Mouse (Mus musculus) erythroblast, embryonic 14.5 days (primary cell): Measurements from ENCODE around the gene Gdpd5. TPM values are rescaled to one million over a fixed set of nuclear protein-coding genes. Genes with fewer than 3 reads are reported as not detected.

Experiments used
- H3K27me3 ChIP-seq: 2 replicates; pipeline ENCODE4 v1.6.1; 2012; ENCODE audit warnings: inconsistent platforms; ENCODE audit not compliant: control insufficient read depth
- H3K36me3 ChIP-seq: 2 replicates; pipeline ENCODE4 v1.6.1; 2012; ENCODE audit warnings: mild to moderate bottlenecking, inconsistent platforms; ENCODE audit not compliant: control insufficient read depth
- H3K4me1 ChIP-seq: 2 replicates; pipeline ENCODE4 v1.6.1; 2012; ENCODE audit warnings: inconsistent platforms; ENCODE audit not compliant: control insufficient read depth
- H3K4me3 ChIP-seq: replicated peaks from 2 replicates; pipeline ENCODE3; 2012; ENCODE audit warnings: moderate library complexity, mild to moderate bottlenecking, inconsistent platforms
- H3K9me3 ChIP-seq: 2 replicates; pipeline ENCODE4 v1.6.1; 2012; ENCODE audit warnings: low read length, inconsistent platforms, mixed read lengths; ENCODE audit not compliant: control insufficient read depth
- GATA1 ChIP-seq: IDR thresholded peaks from 2 replicates; pipeline ENCODE4 v1.6.1; 2012; ENCODE audit warnings: low read length, inconsistent platforms, mixed read lengths
- TAL1 ChIP-seq: IDR thresholded peaks from 3 replicates; pipeline ENCODE4 v1.6.1; 2012; ENCODE audit warnings: low read length, inconsistent platforms, mixed read lengths
- polyA plus RNA-seq: library from polyadenylated mRNA; stranded (reverse); fragments of >175 nt; gene quantifications from 2 replicates; pipeline ENCODE4 v1.2.3, GENCODE M21; 2012

Gene Gdpd5
- polyA plus RNA-seq, 1 experiment, result 0.03 TPM

DNA sequence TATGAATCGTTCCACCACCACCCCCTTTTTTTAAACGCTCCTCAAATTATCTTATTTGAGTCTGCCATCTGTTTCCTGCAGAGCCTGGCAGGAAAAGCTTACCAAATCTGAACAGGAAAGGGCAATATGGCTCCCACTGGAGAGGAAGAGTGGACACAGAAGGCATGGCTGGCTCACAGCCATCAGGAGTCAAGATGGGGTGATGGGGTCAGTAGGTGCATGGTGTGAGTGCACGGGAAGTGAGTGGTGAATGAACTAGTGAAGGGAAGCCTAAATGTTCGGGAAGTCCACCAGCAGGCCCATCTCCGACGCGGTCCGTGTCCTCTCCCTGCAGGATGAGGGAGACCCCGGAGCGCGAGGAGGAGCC lies 86.7 kb downstream of the Gdpd5 start:
- Histone ChIP-seq H3K4me3 (peak overlapping the region; percentile 55), H3K4me1 (peaks cover 14% of the 10 kb centered on the region), H3K36me3 (peaks cover 11% of the 10 kb centered on the region), H3K27me3 (peaks cover 66% of the 10 kb centered on the region), H3K9me3 (peaks cover 10% of the 10 kb centered on the region; the same call in 1 of the 2 replicates)
- TF ChIP-seq TAL1 (no peak), GATA1 (no peak)

DNA sequence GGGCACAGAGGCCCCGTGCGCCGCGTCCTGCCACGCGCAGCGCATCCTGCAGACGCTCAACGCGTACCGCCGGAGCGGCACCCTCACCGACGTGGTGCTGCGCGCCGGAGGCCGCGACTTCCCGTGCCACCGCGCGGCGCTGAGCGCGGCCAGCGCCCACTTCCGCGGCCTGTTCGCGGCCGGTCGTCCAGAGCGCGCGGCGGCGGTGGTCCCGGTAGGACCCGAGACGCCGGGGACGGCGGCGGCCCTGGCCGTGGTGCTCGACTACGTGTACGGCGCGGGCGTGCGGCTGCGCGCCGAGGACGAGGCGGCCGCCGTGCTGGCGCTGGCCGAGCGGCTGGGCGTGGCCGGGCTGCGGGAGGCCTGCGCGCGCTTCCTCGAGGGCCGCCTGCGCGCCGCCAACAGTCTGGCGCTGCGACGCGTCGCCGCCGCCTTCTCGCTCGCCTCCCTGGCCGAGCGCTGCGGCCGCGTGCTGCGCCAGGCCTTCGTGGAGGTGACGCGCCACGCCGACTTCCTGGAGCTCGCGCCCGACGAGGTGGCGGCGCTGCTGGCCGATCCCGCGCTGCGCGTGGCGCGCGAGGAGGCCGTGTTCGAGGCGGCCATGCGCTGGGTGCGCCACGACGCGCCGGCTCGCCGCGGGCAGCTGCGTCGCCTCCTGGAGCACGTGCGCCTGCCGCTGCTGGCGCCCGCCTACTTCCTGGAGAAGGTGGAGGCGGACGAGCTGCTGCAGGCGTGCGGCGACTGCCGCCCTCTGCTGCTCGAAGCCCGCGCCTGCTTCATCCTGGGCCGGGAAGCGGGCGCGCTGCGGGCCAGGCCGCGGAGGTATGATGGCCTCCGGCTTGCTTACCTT lies 87.3 kb downstream of the Gdpd5 start:
- Histone ChIP-seq H3K27me3 (peaks cover 66% of the 10 kb centered on the region), H3K36me3 (peaks cover 17% of the 10 kb centered on the region), H3K9me3 (peaks cover 10% of the 10 kb centered on the region; the same call in 1 of the 2 replicates), H3K4me3 (peak overlapping the region; percentile 55), H3K4me1 (peaks cover 19% of the 10 kb centered on the region)
- TF ChIP-seq TAL1, result no peak
- TF ChIP-seq GATA1, result no peak

GRCm38 (mm10) chr7:99469680-99470405 lies 88.6 kb downstream of the Gdpd5 start:
- Histone ChIP-seq H3K36me3 (peaks cover 31% of the 10 kb centered on the region), H3K4me1 (peaks cover 32% of the 10 kb centered on the region), H3K9me3 (peaks cover 10% of the 10 kb centered on the region; the same call in 1 of the 2 replicates), H3K27me3 (peaks cover 62% of the 10 kb centered on the region), H3K4me3 (no peak overlapping the region)
- TF ChIP-seq GATA1 (no peak), TAL1 (no peak)

GRCm38 (mm10) chr7:99471578-99471977 lies 90.4 kb downstream of the Gdpd5 start:
- TF ChIP-seq GATA1 (no peak), TAL1 (no peak)
- Histone ChIP-seq H3K27me3 (peaks cover 44% of the 10 kb centered on the region), H3K9me3 (peaks cover 10% of the 10 kb centered on the region; the same call in 1 of the 2 replicates), H3K4me1 (peaks cover 45% of the 10 kb centered on the region), H3K36me3 (peaks cover 43% of the 10 kb centered on the region), H3K4me3 (no peak overlapping the region)

DNA sequence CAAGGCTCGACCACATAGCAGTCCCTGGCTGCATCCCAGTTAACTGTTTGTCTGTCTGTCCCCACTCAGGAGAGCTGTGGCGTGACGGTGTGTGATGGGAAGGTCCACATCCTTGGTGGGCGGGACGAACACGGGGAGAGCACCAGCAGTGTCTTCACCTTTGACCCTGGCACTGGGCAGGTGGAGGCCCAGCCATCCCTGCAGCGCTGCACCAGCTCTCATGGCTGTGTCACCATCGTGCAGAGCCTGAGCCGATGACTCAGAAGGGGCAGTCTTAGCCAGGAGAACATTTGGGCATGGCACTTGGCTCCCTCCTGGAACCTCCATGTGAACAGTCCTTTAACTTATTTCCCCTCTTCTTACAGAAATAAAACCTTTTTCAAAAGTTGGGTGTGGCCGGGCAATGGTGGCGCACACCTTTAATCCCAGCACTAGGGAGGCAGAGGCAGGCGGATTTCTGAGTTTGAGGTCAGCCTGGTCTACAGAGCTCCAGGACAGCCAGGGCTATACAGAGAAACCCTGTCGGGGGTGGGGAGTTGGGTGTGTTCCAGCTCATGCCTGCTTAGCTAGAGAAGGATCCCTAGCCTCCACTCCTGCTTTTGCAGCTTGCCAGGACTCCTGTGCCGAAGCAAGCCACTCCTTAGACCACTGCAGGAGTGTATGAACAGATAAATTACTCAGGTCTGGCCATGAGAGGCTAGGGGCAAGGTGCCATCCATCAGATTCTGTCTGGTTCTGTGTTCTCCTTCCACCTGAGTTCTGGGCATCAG lies 92.6 kb downstream of the Gdpd5 start:
- H3K9me3 ChIP-seq, result peaks cover 1% of the 10 kb centered on the region; the same call in 1 of the 2 replicates
- H3K36me3 ChIP-seq, result peaks cover 66% of the 10 kb centered on the region
- H3K27me3 ChIP-seq, result peaks cover 22% of the 10 kb centered on the region
- no peak overlapping the region for H3K4me3 ChIP-seq
- TF ChIP-seq GATA1, result no peak
- TF ChIP-seq TAL1, result no peak
- peaks cover 49% of the 10 kb centered on the region for H3K4me1 ChIP-seq

DNA sequence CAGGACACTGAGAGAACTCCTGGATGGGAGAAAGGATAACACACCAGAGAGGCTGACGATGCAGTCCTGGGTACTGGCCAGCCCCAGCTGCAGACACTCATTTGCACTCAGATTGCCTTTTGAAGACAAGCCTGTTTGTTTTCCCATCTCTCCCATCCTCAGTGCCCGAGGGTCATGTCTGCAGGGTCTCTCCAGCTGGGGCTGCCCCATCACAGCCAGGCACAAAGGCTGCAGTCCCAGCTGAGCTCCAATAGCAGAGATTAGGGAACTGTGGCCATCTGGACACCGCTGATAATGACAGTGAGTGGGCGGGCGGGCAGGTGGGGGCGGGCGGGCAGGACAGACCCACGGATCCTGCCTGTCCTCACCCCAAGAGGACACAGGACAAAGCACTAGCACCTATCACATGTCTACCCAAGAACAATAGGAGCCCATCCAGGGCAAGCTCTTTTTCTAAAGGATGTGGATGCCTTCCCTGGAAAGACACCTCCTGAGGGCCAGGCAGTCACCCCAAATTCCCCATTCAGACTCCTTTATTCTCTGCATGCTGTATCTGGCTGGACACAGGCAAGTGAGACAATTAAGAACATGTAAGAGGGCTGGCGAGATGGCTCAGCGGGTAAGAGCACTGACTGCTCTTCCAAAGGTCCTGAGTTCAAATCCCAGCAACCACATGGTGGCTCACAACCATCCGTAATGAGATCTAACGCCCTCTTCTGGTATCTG lies 93.8 kb downstream of the Gdpd5 start:
- Histone ChIP-seq H3K36me3 (peaks cover 77% of the 10 kb centered on the region), H3K27me3 (peaks cover 10% of the 10 kb centered on the region), H3K4me1 (peaks cover 57% of the 10 kb centered on the region), H3K4me3 (no peak overlapping the region), H3K9me3 (no peaks in the 10 kb centered on the region)
- TF ChIP-seq GATA1 (no peak), TAL1 (peak; percentile 49; the same call in 2 of the 3 replicates)

GRCm38 (mm10) chr7:99475562-99475911 lies 94.3 kb downstream of the Gdpd5 start:
- H3K4me1 ChIP-seq, result peaks cover 62% of the 10 kb centered on the region

DNA sequence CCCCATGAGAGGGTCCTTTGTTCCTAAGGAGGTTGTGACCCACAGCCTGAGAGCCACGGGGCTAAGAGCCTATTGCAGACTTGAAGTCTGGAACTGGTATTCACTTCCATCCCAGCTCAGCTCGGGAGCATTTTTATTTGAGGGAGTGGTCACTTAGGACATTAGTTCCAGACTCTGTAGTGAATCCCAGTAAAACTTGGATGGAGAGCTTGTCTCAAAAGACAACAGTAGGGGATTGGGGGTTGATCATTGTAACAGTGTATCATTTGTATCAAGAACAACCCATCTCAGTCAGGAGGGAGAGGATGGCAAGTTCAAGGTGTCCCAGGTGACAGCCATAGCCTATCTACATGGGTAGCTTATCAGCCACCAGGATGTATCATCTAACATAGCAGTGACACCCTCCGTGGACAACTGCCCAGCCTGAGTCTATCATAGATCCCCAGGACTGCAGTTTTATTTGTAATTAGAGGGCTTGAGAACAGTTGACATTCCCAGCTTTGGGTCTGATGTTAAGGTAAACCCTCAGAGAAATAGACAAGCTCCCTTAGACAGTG lies 95.4 kb downstream of the Gdpd5 start:
- peaks cover 73% of the 10 kb centered on the region for H3K4me1 ChIP-seq
- TF ChIP-seq TAL1, result no peak
- no peak for TF ChIP-seq GATA1
- no peaks in the 10 kb centered on the region for H3K27me3 ChIP-seq
- no peak overlapping the region for H3K4me3 ChIP-seq
- H3K36me3 ChIP-seq, result peaks cover 93% of the 10 kb centered on the region
- H3K9me3 ChIP-seq, result no peaks in the 10 kb centered on the region

More at GRCm38 (mm10) chr7:99475562-99475911, 94.3 kb downstream of the Gdpd5 start:
- H3K4me3 ChIP-seq, result no peak overlapping the region
- no peak for TF ChIP-seq GATA1
- TF ChIP-seq TAL1, result no peak
- no peaks in the 10 kb centered on the region for H3K9me3 ChIP-seq
- peaks cover 83% of the 10 kb centered on the region for H3K36me3 ChIP-seq
- peaks cover 5% of the 10 kb centered on the region for H3K27me3 ChIP-seq
